Mouse (Mus musculus) midbrain, postnatal 0 days (tissue): Measurements from ENCODE around the gene Zkscan3. TPM values are rescaled to one million over a fixed set of nuclear protein-coding genes. Genes with fewer than 3 reads are reported as not detected.
A peak's percentile ranks its signal among the peaks of the same experiment; 100 is the strongest.

Source experiments
- ATAC-seq: fragments of 200-750 bp; cut with Nextera tagmentation; 2 replicates; pipeline ENCODE4 v1.8.0; 2017; ENCODE audit warnings: moderate number of reproducible peaks, mild to moderate bottlenecking, moderate TSS enrichment, moderate library complexity; ENCODE audit not compliant: low FRiP score
- DNase-seq: peaks from one replicate; pipeline ENCODE4 v3.0.0-alpha.2; 2015; ENCODE audit warnings: low spot score
- H3K27ac ChIP-seq: fragments of 300-500 bp; sonication (generic); 2 replicates; pipeline ENCODE4 v1.5.1; 2014; ENCODE audit warnings: low read depth, mild to moderate bottlenecking, low read length, mixed read lengths
- H3K27me3 ChIP-seq: fragments of 300-500 bp; sonication (generic); 2 replicates; pipeline ENCODE4 v1.6.1; 2014; ENCODE audit warnings: low read length, control low read depth, mixed read lengths; ENCODE audit not compliant: insufficient read depth
- H3K36me3 ChIP-seq: fragments of 300-500 bp; sonication (generic); 2 replicates; pipeline ENCODE4 v1.6.1; 2014; ENCODE audit warnings: low read length, control low read depth, mixed read lengths; ENCODE audit not compliant: insufficient read depth
- H3K4me1 ChIP-seq: fragments of 300-500 bp; sonication (generic); 2 replicates; pipeline ENCODE4 v1.6.1; 2014; ENCODE audit warnings: mild to moderate bottlenecking, control low read depth, antibody characterized with exemption, low read length, mixed read lengths; ENCODE audit not compliant: insufficient read depth
- H3K4me2 ChIP-seq: fragments of 300-500 bp; sonication (generic); 2 replicates; pipeline ENCODE4 v1.6.1; 2014; ENCODE audit warnings: low read depth, mild to moderate bottlenecking, low read length, mixed read lengths; ENCODE audit not compliant: poor library complexity, severe bottlenecking
- H3K4me3 ChIP-seq: fragments of 300-500 bp; sonication (generic); 2 replicates; pipeline ENCODE4 v1.5.1; 2014; ENCODE audit warnings: low read depth, mild to moderate bottlenecking, low read length, moderate library complexity
- H3K9ac ChIP-seq: fragments of 300-500 bp; sonication (generic); replicated peaks from 2 replicates; pipeline ENCODE4 v1.6.1; 2014; ENCODE audit warnings: mild to moderate bottlenecking, low read length, moderate library complexity, mixed read lengths; ENCODE audit not compliant: poor library complexity, severe bottlenecking
- H3K9me3 ChIP-seq: fragments of 300-500 bp; sonication (generic); 2 replicates; pipeline ENCODE4 v1.6.1; 2016; ENCODE audit warnings: low read length, control low read depth
- CTCF ChIP-seq: IDR thresholded peaks from 2 replicates; pipeline ENCODE4 v1.5.1; 2016; ENCODE audit warnings: antibody characterized with exemption, mild to moderate bottlenecking
- WGBS: fragments of 180-500 bp; shearing (Covaris S2); extraction: QIAGEN DNeasy Blood & Tissue Kit; methylation state at CpG from one replicate; pipeline ENCODE4 v1.1.7; 2014; 5-methylcytosine and 5-hydroxymethylcytosine counted together
- polyA plus RNA-seq: library from polyadenylated mRNA; unstranded; fragments of >200 nt; fragmentation: Nextera tagmentation; extraction: Ambion mirVana; gene quantifications from 2 replicates; pipeline ENCODE4 v1.2.1, GENCODE M21; 2015
- total RNA-seq: library from RNA; depleted of rRNA; stranded (reverse); fragments of >200 nt; gene quantifications from 2 replicates; pipeline ENCODE4 v1.2.3, GENCODE M21; 2014

Gene Zkscan3
- total and polyA plus RNA-seq, 2 experiments from 2014 or later = 32.9 to 37.9 TPM

DNA sequence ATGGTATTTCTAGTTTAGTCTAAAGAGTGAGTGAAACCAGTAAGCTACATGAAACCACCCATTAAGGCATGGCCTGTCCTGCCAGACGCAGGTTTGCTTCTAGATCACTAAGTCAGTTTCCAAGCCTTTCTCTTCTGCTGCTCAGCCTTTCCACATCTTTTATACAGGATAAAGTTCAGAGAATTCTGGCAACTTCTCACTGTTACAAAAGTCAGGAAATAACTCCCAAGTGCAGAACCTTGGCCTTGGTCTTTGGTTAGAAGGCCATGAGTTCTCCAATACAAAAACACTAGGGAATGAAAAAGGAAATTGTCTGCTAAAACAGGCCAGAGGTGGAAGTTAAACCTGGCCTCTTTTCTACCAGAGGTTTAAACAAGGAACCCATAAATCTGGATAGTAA is 7.3 kb downstream of the Zkscan3 start:
- H3K27me3 ChIP-seq = no peaks in the 10 kb centered on the region
- 92% methylated on average over 1 of the region's 1 CpGs for WGBS
- DNase-seq (no peak), ATAC-seq (no peak)
- peaks cover 36% of the 10 kb centered on the region for H3K36me3 ChIP-seq
- no peak overlapping the region for H3K4me3 ChIP-seq
- no peaks in the 10 kb centered on the region for H3K9me3 ChIP-seq
- H3K4me1 ChIP-seq = 0 out of 2 replicates have a peak, but pooled peaks cover 4% of the 10 kb centered on the region
- TF ChIP-seq CTCF = no peak
- no peak overlapping the region for H3K4me2 ChIP-seq
- no peak overlapping the region for H3K27ac ChIP-seq
- no peak overlapping the region for H3K9ac ChIP-seq

DNA sequence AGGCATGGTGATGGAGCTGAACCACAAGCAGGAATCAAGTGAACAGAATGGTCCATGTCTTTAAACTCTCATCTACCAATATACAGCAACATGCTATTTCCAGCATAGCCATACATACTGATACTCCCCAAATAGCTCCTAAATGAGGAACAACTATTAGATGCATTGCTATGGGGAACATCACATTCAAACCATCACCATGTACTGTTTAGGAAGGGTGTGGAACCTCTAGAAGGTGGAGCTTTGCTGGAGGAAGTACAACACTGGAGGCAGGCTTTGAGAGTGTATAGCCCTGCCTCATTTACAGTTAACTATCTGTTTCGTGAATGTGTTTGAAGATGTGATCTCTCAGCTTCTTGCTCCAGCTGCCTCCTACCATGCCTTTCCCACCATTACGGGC is 24.8 kb downstream of the Zkscan3 start:
- ATAC-seq (no peak), DNase-seq (no peak)
- no peak overlapping the region for H3K9ac ChIP-seq
- H3K9me3 ChIP-seq = no peaks in the 10 kb centered on the region
- no peaks in the 10 kb centered on the region for H3K36me3 ChIP-seq
- WGBS = 90% methylated on average over 2 of the region's 2 CpGs
- H3K27me3 ChIP-seq = no peaks in the 10 kb centered on the region
- H3K4me3 ChIP-seq = no peak overlapping the region
- no peak overlapping the region for H3K27ac ChIP-seq
- no peak for TF ChIP-seq CTCF
- no peaks in the 10 kb centered on the region for H3K4me1 ChIP-seq
- H3K4me2 ChIP-seq = no peak overlapping the region

DNA sequence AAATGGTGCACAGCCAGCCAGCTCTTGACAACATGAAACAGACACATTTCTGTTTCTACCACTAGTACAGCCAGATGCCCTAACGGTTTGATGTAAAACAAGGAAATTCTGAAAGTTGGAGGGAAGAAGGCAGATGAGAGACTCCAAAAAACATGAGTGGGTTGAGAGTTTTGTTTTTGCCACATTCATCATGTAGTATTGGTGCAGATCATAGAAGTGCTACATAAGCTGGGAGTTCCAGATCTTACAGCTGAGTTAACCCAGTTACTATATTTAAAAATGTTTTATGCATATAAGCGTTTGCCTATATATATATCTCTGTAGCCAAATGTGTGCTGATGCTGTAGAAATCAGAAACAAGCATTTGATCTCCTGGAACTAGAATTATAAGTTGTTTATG is 29.9 kb downstream of the Zkscan3 start:
- 90% methylated on average over 2 of the region's 2 CpGs for WGBS
- Histone ChIP-seq H3K4me3 (no peak overlapping the region), H3K9me3 (no peaks in the 10 kb centered on the region), H3K36me3 (peaks cover 25% of the 10 kb centered on the region), H3K9ac (no peak overlapping the region), H3K4me2 (no peak overlapping the region), H3K27ac (no peak overlapping the region), H3K4me1 (no peaks in the 10 kb centered on the region), H3K27me3 (no peaks in the 10 kb centered on the region)
- TF ChIP-seq CTCF = no peak
- DNase-seq (no peak), ATAC-seq (no peak)

DNA sequence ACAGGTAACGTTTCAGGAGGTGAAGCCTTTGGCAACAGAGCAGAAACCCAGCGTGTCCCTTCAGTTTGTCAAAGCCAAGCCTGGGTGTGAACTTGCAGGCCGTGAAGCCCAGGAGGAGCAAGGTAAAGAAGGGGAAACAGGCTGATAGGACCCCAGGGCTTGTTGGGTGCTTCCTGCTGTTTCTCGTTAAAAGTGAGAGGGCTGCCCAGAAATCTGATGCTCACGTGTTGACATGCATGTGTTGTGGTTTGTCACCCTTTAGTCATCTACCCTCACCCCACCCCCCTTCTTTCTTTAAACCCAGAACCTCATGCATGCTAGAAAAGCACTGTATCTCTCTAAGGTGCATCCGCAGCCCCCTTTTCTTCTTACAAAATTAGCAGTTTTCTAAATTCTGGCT is 35.9 kb downstream of the Zkscan3 start:
- Histone ChIP-seq H3K4me3 (no peak overlapping the region), H3K36me3 (peaks cover 29% of the 10 kb centered on the region), H3K4me2 (no peak overlapping the region), H3K4me1 (peaks cover 11% of the 10 kb centered on the region), H3K27ac (no peak overlapping the region), H3K27me3 (no peaks in the 10 kb centered on the region), H3K9ac (0 out of 2 replicates have a peak overlapping the region, but pooled peaks have one; percentile 4), H3K9me3 (no peaks in the 10 kb centered on the region)
- no peak for ATAC-seq
- no peak for DNase-seq
- WGBS = 83% methylated on average over 6 of the region's 6 CpGs
- no peak for TF ChIP-seq CTCF

DNA sequence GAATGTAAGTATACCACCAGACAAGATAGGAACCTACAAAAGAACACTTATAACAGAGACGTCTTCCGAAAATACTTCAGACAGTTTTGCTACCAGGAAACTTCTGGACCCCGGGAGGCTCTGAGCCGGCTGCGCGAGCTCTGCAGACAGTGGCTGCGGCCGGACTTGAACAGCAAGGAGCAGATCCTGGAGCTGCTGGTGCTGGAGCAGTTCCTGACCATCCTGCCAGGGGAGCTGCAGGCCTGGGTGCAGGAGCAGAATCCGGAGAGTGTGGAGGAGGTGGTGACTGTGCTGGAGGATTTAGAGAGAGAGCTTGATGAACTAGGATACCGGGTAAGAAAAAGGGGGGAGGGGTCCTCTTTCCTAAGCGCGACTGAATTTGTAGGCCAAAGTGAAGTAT is 38.8 kb downstream of the Zkscan3 start:
- no peak for TF ChIP-seq CTCF
- ATAC-seq = no peak
- H3K9ac ChIP-seq = no peak overlapping the region

DNA sequence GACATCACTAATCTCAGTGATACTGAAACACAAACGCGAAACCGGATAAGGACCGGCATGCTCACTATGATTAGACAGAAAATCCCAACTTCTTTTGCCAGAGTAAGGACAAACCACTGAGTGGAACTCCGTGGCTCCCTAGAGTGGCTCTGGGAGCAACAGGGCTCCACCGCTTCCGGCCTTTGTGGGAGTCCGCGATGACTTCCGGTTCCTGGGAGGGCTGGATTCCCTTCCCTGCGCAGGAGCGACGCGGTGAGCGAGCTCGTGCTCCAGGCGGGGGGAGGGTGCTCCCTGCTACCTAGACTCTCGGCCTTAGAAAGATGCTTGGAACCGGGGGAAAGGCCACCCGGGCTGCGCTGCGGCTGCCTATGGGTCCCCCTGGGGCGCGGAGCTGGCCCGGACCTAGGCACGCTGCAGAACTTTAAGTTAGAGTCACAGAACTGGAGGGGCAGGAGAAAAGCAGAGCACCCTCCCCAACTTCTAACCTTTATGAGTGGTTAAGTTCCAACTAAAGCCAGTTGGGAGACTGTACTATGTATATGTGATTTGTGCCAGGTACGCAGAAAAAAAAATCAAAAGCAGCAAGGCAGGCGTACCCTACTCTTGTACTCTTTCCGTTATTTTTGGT is 39.8 kb downstream of the Zkscan3 start, which contains the start of gene Zscan12:
Gene Zscan12, plus strand, starts transcription at position 200 of the 628 bp plus-strand sequence.
- Histone ChIP-seq H3K4me1 (peaks cover 11% of the 10 kb centered on the region), H3K4me3 (peak within 1 kb of the TSS; percentile 62), H3K27me3 (no peaks in the 10 kb centered on the region), H3K36me3 (0 out of 2 replicates have a peak, but pooled peaks cover 4% of the 10 kb centered on the region), H3K9ac (peak within 1 kb of the TSS; percentile 67), H3K9me3 (no peaks in the 10 kb centered on the region), H3K27ac (0 out of 2 replicates have a peak within 1 kb of the TSS, but pooled peaks have one; percentile 39), H3K4me2 (peak within 1 kb of the TSS; percentile 48)
- TF ChIP-seq CTCF = no peak
- under 1% methylated on average over 29 of the region's 29 CpGs for WGBS
- peak; percentile 99 for ATAC-seq
- peak; percentile 98 for DNase-seq

More for the DNA sequence above, 38.8 kb downstream of the Zkscan3 start:
- peaks cover 8% of the 10 kb centered on the region; the same call in 1 of the 2 replicates for H3K36me3 ChIP-seq
- peaks cover 11% of the 10 kb centered on the region for H3K4me1 ChIP-seq
- 65% methylated on average over 12 of the region's 12 CpGs for WGBS
- H3K4me3 ChIP-seq = peak overlapping the region; percentile 62
- peak overlapping the region; percentile 48 for H3K4me2 ChIP-seq
- no peaks in the 10 kb centered on the region for H3K27me3 ChIP-seq
- no peak overlapping the region for H3K27ac ChIP-seq
- DNase-seq = no peak
- no peaks in the 10 kb centered on the region for H3K9me3 ChIP-seq
